Mouse (Mus musculus): ENCODE data around the gene Zfp36l2. TPM values are rescaled to one million over a fixed set of nuclear protein-coding genes. Genes with fewer than 3 reads are reported as not detected.

Zfp36l2 gene
- polyA plus RNA-seq, 1 experiment from 2014 or later: 29.6 TPM

- Histone ChIP-seq H3K36me3 (ENCODE audit: control insufficient read depth, insufficient read depth) (no peaks in the 10 kb centered on the region; the same call in 1 of the 2 replicates), H3K4me1 (replicated peaks; ENCODE audit: control insufficient read depth, insufficient read depth, low read length) (peaks cover 3% of the 10 kb centered on the region; the same call in 1 of the 2 replicates), H3K27me3 (replicated peaks; ENCODE audit: control insufficient read depth, insufficient read depth, low read length) (no peaks in the 10 kb centered on the region), H3K27ac (ENCODE audit: low read depth, low read length) (no peak overlapping the region), H3K4me3 (ENCODE audit: low read depth, low read length) (no peak overlapping the region), H3K4me2 (replicated peaks; ENCODE audit: low read depth) (no peak overlapping the region), H3K9ac (ENCODE audit: low read depth, low read length) (no peak overlapping the region), H3K9me3 (ENCODE audit: control insufficient read depth) (no peaks in the 10 kb centered on the region)
- ATAC-seq: no peak
- WGBS: 88% methylated on average over 5 of the region's 5 CpGs
- TF ChIP-seq CTCF (IDR thresholded peaks at IDR 0.05; ENCODE audit: low read depth): no peak
Measured at GRCm38 (mm10) chr17:84201183-84201582, 13.4 kb upstream of the Zfp36l2 start.

- Histone ChIP-seq H3K4me3 (ENCODE audit: low read depth, low read length) (no peak overlapping the region), H3K4me1 (replicated peaks; ENCODE audit: control insufficient read depth, insufficient read depth, low read length) (no peaks in the 10 kb centered on the region), H3K9me3 (ENCODE audit: control insufficient read depth) (no peaks in the 10 kb centered on the region), H3K36me3 (ENCODE audit: control insufficient read depth, insufficient read depth) (no peaks in the 10 kb centered on the region; the same call in 1 of the 2 replicates), H3K27ac (ENCODE audit: low read depth, low read length) (no peak overlapping the region), H3K4me2 (replicated peaks; ENCODE audit: low read depth) (no peak overlapping the region), H3K27me3 (replicated peaks; ENCODE audit: control insufficient read depth, insufficient read depth, low read length) (no peaks in the 10 kb centered on the region), H3K9ac (ENCODE audit: low read depth, low read length) (no peak overlapping the region)
- 49% methylated on average over 4 of the region's 4 CpGs for WGBS
- TF ChIP-seq CTCF (IDR thresholded peaks at IDR 0.05; ENCODE audit: low read depth): 0 out of 2 replicates have a peak, but pooled peaks have one; percentile 10
- no peak for ATAC-seq
Measured at GRCm38 (mm10) chr17:84197912-84198344, 10.2 kb upstream of the Zfp36l2 start.

- TF ChIP-seq CTCF (IDR thresholded peaks at IDR 0.05; ENCODE audit: low read depth): no peak
- Histone ChIP-seq H3K9ac (ENCODE audit: low read depth, low read length) (no peak overlapping the region), H3K36me3 (ENCODE audit: control insufficient read depth, insufficient read depth) (peaks cover 10% of the 10 kb centered on the region; the same call in 1 of the 2 replicates), H3K4me1 (replicated peaks; ENCODE audit: control insufficient read depth, insufficient read depth, low read length) (no peaks in the 10 kb centered on the region), H3K9me3 (ENCODE audit: control insufficient read depth) (no peaks in the 10 kb centered on the region), H3K4me2 (replicated peaks; ENCODE audit: low read depth) (no peak overlapping the region), H3K27me3 (replicated peaks; ENCODE audit: control insufficient read depth, insufficient read depth, low read length) (no peaks in the 10 kb centered on the region), H3K27ac (ENCODE audit: low read depth, low read length) (no peak overlapping the region), H3K4me3 (ENCODE audit: low read depth, low read length) (no peak overlapping the region)
- no peak for ATAC-seq
Measured at GRCm38 (mm10) chr17:84196329-84196728, 8.6 kb upstream of the Zfp36l2 start.

- Histone ChIP-seq H3K4me2 (replicated peaks; ENCODE audit: low read depth) (no peak overlapping the region), H3K27me3 (replicated peaks; ENCODE audit: control insufficient read depth, insufficient read depth, low read length) (no peaks in the 10 kb centered on the region), H3K4me1 (replicated peaks; ENCODE audit: control insufficient read depth, insufficient read depth, low read length) (no peaks in the 10 kb centered on the region), H3K9me3 (ENCODE audit: control insufficient read depth) (no peaks in the 10 kb centered on the region), H3K27ac (ENCODE audit: low read depth, low read length) (no peak overlapping the region), H3K9ac (ENCODE audit: low read depth, low read length) (no peak overlapping the region), H3K36me3 (ENCODE audit: control insufficient read depth, insufficient read depth) (peaks cover 11% of the 10 kb centered on the region; the same call in 1 of the 2 replicates), H3K4me3 (ENCODE audit: low read depth, low read length) (no peak overlapping the region)
- ATAC-seq: no peak
- no peak for TF ChIP-seq CTCF (IDR thresholded peaks at IDR 0.05; ENCODE audit: low read depth)
- WGBS: 85% methylated on average over 3 of the region's 3 CpGs
Measured at GRCm38 (mm10) chr17:84195835-84196234, 8.1 kb upstream of the Zfp36l2 start.

GRCm38 (mm10) chr17:84195003-84195395, 7.3 kb upstream of the Zfp36l2 start:
- no peak overlapping the region for H3K27ac ChIP-seq (ENCODE audit: low read depth, low read length)
- ATAC-seq: no peak
- 44% methylated on average over 4 of the region's 4 CpGs for WGBS
- peaks cover 11% of the 10 kb centered on the region; the same call in 1 of the 2 replicates for H3K36me3 ChIP-seq (ENCODE audit: control insufficient read depth, insufficient read depth)
- no peaks in the 10 kb centered on the region for H3K27me3 ChIP-seq (replicated peaks; ENCODE audit: control insufficient read depth, insufficient read depth, low read length)
- no peak overlapping the region for H3K9ac ChIP-seq (ENCODE audit: low read depth, low read length)
- no peak for TF ChIP-seq CTCF (IDR thresholded peaks at IDR 0.05; ENCODE audit: low read depth)
- no peaks in the 10 kb centered on the region for H3K4me1 ChIP-seq (replicated peaks; ENCODE audit: control insufficient read depth, insufficient read depth, low read length)
- no peak overlapping the region for H3K4me3 ChIP-seq (ENCODE audit: low read depth, low read length)
- no peak overlapping the region for H3K4me2 ChIP-seq (replicated peaks; ENCODE audit: low read depth)
- H3K9me3 ChIP-seq (ENCODE audit: control insufficient read depth): no peaks in the 10 kb centered on the region

- no peak overlapping the region for H3K9ac ChIP-seq (ENCODE audit: low read depth, low read length)
- no peak for TF ChIP-seq CTCF (IDR thresholded peaks at IDR 0.05; ENCODE audit: low read depth)
- H3K36me3 ChIP-seq (ENCODE audit: control insufficient read depth, insufficient read depth): peaks cover 11% of the 10 kb centered on the region; the same call in 1 of the 2 replicates
- no peak overlapping the region for H3K4me3 ChIP-seq (ENCODE audit: low read depth, low read length)
- 86% methylated on average over 4 of the region's 4 CpGs for WGBS
- H3K4me2 ChIP-seq (replicated peaks; ENCODE audit: low read depth): no peak overlapping the region
- no peaks in the 10 kb centered on the region for H3K27me3 ChIP-seq (replicated peaks; ENCODE audit: control insufficient read depth, insufficient read depth, low read length)
- ATAC-seq: no peak
- no peak overlapping the region for H3K27ac ChIP-seq (ENCODE audit: low read depth, low read length)
- H3K9me3 ChIP-seq (ENCODE audit: control insufficient read depth): no peaks in the 10 kb centered on the region
- H3K4me1 ChIP-seq (replicated peaks; ENCODE audit: control insufficient read depth, insufficient read depth, low read length): 0 out of 2 replicates have a peak, but pooled peaks cover under 1% of the 10 kb centered on the region
Measured at GRCm38 (mm10) chr17:84194282-84195002, 6.7 kb upstream of the Zfp36l2 start.

Measured in intestine, postnatal 0 days (tissue).